Mouse (Mus musculus): ENCODE results near the gene Limch1. TPM values are rescaled to one million over a fixed set of nuclear protein-coding genes. Genes with fewer than 3 reads are reported as not detected.

Limch1 gene
- 22.9 TPM for polyA plus RNA-seq (2014; fragmentation: Illumina TruSeq; extraction: RNeasy Lipid Tissue Mini Kit (QIAGEN cat#74804))

DNA sequence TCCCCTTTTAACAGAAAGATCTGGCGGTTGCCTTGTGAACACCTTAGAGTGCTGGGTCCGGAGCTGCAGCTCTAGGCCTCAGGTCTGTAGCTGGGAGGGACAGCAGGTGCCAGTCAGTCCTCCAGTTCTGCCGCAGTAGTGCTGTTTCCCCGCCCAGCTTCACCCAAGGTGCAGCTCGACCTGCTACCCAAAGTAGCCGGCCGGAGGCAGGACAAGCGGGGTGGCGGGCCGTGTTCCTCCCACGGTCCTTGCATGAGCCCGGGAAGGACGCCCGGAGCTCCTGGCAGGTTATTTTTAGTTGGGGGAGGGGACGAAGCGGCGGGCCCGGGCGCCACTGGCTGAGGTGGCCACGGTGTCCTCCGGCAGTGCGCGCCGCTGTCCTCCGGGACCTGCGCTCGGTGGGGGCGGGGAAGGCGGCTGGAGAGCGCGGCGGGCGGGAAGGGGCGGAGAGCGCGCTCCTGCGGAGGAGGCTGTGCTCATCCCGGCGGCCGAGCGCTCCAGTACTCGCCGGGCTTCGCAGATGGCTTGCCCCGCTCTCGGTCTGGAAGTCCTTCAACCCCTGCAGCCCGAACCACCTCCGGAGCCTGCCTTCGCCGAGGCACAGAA is at the start of gene Limch1:
TSS of gene Limch1 (plus strand) at position 438 of the 606 bp plus-strand sequence.

DNA sequence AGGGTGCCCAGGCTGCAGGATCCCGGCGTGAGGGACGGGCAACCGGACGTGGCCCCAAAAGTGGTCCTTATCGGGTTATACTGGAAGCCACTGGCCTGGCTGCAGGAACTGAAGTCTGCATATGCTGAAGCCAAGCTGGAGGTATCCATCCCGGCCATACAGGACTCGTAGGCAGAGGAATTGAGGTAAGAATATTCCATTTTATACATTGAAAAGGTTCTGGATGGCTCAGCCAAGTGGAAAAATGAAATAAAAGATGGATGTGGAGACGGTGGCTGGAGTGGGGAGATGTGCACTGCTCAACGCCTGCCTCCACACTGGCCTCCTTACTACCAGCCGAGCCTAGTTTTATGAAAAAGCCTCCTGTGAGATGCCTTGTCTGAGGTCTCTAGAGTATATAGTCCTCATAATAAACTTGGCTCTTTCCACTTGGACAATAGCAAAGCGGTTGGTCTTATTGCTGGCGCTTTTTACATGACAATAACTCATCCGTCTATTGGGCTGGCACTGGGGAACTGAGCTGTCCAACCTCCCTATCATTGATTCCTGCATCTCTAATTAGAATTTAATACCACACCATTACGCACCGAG is 353.2 kb downstream of the Limch1 start, which contains the start of gene Phox2b:
TSS of gene Phox2b (minus strand) at position 569 of the 591 bp plus-strand sequence.

Other genes starting within 250 kb of the Limch1 start
- gene Apbb2, start 127.0 kb upstream of the Limch1 start, polyA plus RNA-seq (2014; fragmentation: Illumina TruSeq; extraction: RNeasy Lipid Tissue Mini Kit (QIAGEN cat#74804)) = 21.2 TPM
- gene Uchl1, start 69.7 kb upstream of the Limch1 start, polyA plus RNA-seq (2014; fragmentation: Illumina TruSeq; extraction: RNeasy Lipid Tissue Mini Kit (QIAGEN cat#74804)) = 5.8 TPM